Mouse (Mus musculus): ENCODE measurements at regions not wholly inside any gene's neighbourhood (a gene's known extent, or its start where the extent isn't known, plus 50 kb on each side); places are given as distances from the start of the nearest gene placed in this dataset.

GRCm38 (mm10) chr2:147974776-147975175 lies 72.0 kb downstream of the Foxa2 start:
- TF ChIP-seq ZNF384 (IDR thresholded peaks at IDR 0.05; ENCODE audit: low read depth, low read length) = no peak
- no peak for TF ChIP-seq ZC3H11A (IDR thresholded peaks at IDR 0.05; ENCODE audit: borderline replicate concordance, low read depth, low read length)
- no peak for TF ChIP-seq HCFC1 (IDR thresholded peaks at IDR 0.05; ENCODE audit: borderline replicate concordance, insufficient read depth, low read length)
